Mouse (Mus musculus) right cerebral cortex, postnatal 10 days (tissue): Measurements from ENCODE around the gene Pacrg.

Experiments
- DNase-seq, 2 experiments: peaks; one replicate each; pipeline ENCODE4 v3.0.0; 2021; ENCODE audit warnings: low spot score in 2 of 2

Gene Pacrg

DNA sequence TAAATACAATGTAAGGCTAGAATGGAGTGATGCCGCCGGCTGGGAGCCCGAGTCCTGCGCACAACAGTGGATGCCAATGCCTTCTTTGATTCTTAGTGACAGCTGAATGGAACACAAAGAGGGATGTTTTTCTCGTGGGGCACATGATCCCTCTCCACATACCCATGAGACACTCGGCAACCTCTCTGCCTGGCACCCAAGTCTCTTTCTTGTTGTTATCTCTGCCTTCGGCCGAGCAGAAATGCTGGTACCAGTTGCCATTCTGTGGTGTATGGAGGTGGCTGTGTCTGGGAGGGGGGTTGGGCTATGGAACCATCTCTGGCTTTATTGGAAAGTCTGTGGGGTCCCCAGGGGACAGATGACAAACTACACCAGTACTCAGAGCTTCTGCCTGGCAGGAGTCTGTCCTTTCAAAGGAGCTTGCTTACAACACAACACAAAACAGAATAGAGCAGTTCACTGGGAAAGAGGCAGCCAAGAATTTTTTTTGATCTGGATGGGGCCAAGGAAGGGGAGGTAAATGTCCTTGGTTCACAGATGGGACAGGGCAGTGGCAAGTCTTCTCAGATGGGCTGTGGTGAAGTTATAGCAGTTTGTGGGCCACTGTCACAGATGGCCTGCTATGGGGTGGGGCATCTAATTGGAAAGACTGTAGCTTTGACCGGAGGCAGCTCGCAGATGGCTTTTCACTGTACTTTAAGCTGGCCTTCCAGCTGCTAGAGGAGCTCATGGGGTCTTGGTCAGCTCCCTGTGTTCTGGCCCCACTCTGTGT is 388.6 kb downstream of the Pacrg start:
- DNase-seq: peak in 1 of 2 experiments; percentile 25

DNA sequence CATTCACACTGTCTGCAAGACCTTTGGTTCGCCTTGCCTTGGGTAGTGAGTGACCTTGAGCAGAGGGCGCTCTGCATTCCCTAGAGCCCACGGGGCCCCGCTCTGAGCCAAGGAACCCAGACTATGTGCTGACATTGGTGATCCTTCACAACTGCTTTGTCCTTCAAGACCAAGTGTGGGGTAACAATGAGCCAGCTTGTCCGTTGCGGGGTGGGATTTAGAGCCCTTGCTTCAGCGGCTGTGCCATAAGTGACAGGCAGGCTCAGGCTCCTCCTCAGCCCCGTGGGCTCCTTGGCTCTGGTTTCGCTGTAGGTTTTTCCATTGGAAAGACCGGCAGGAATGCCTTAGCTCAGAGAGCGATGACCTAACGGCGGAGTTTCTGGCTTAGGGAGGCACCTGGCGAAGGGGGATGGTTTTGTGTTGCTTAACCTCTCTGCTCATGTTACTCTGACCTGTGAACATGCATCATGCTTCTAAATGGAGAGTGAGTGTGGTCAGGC is 390.3 kb downstream of the Pacrg start:
- DNase-seq: peak in 1 of 2 experiments; percentile 14

DNA sequence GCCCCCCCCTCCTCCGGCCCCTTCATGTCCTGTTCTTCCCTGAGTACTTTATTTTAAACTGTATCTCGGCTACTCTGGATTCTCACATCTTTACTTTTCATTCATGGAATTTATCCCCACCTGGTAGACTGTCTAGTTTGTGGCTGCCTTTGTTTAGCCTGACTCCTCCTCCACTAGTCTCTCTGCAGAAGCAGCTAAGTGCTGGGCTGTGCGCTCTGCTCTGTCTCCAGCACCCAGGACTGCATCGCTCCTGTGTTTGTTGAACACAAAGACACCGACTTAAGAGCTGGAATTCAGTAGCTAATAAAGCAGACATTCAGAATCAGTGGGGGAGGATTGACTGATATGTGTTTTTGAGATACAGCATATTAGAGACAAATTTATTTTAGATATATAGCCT is 391.7 kb downstream of the Pacrg start:
- DNase-seq: peak in 1 of 2 experiments; percentile 21

DNA sequence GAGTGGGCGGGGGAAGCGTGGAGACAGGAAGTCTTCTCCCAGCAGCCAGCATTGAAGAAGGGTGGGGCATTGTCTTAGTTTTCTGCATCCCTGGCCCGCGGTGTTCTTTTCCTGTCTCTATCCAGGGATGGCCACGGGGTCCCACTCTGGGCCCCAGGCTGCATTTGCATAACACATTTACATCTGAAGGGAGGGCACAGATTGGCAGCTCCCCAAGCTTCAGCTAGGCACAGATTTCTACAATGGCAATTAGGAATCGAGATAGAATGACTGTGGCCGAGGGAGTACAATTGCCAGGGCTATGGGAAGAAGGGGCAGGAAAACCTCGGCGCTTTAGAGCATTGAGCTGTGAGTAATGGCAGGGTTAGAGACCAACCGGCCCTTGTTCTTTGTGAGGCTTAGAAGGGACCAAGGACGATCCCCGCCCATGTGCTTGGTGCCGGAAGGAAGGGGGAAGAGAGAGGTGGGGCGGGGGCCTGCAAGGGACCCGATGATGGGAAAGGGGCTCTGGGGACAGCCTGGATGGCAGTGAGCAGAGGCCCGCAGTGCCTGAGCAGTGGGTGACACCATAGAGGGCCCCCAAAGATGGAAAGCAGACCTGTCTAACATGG is 398.5 kb downstream of the Pacrg start:
- peak; percentile 70 to 76 for DNase-seq

DNA sequence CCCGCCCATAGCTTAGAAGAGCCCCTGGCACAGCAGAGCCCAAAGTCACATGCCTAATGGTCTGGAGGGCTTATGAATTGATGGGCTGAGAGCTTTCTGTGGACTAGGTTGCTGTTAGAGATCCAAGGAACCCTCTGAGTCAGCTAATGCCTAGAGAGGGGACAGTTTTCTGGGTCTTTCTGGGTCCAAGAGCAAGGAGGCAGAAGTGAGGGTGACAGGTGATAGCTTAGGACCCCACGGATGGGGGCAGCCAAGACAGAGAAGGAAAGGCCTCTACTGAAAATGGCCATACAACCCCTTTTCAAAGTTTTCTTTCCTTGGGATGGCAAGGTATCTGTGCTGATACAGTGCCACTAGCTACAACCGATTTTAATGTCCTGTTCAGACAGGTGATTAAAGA is 399.1 kb downstream of the Pacrg start:
- DNase-seq: peak in 1 of 2 experiments; percentile 7

DNA sequence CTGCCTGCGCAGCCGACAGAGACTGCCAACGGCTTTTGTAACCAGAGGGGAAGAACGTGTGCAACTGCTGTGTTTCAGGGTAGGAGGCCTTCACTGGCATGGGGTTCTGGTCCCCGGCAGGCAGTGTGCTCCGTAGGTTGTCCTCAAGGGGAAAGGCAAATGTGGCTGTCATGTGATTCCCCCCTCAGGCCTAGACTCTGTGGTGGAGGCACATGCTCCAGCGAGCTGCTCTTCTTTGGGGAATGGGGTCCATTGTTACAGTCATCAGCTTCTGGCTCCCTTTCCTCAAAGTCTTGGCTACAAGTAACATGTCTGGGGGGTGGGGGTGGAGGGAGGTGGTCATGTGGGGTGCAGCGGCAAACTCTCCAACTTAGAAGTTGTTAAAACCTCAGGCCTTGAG is 400.3 kb downstream of the Pacrg start:
- peak in 1 of 2 experiments; percentile 27 for DNase-seq

DNA sequence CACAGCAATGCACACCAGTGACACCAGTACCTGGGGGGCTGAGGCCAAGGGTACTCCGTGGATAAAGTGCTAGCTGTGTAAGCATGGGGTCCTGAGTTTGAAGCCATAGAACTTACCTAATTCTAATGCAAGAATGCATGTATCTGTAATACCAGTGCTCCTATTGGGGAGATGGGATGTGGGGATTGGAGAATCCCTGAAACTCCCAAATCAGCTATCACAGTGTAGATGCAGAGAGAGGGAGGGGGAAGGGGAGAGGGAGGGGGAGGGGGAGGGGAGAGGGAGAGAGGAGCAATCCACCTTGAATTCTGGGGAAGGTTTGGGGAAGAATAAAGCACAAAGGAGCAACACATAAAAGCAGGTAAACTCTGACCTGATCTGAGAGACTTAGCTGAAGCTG is 405.2 kb downstream of the Pacrg start:
- peak in 1 of 2 experiments; percentile 13 for DNase-seq

DNA sequence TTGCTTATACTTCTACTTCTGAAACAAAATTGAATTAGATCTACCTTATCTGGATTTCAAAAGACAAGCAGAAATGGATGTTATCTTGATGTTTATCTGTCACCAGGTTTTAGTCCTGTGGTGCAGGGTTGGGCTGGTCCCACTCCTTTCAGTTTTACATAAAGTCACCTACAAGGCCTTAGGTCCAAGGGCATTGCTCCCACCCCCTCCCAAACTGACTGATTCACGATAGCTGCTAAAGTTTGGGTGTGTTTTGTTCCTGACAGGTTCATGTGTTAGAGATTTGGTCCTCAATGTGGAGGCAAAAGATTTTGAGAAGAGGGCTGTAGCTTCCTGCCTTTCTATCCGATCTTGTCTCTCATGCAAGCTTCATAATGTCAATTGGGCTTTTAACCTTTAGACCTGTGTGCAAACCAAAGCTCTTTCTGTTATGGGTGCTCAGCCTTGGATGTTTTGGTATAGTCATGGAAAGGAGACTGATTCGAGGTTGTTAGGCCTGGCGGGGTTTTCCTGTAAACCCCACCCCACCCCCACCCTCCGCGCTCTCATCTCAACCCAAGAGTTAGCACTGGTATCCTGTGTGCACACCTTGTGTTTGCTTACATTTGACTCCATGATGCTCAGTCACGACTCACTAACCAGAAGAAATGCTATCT is 407.5 kb downstream of the Pacrg start:
- DNase-seq: peak in 1 of 2 experiments; percentile 2

DNA sequence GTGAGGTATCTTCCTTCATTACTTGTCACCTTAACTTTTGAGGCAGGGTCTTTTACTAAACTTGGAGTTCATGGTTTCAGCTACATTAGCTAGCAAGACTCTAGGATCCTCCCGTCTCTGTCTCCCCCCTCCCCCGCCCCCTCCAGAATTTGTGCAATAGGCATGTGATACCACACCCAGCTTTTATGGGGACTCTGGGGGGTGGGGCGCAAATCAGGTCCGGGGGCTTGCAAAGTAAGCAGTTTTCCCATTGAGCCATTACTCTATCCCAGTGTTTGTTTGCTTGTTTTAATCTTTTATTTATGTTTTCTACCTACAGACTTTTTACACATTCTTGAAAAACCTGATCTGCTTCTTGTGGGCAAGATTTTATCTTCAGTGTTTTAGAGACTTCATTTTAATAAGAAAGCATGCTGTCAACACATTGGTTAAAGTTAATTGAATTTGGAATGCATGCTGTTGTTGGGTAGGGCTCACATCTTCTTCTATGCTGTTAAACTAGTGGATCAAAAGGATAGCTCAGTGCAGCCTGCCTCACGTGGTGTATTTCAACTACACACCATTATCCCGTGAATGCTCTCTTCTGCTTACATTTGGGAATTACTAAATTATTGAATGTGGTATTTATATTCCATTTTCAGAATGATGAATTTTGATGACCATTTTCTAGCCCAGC is 408.1 kb downstream of the Pacrg start:
- DNase-seq: peak in 1 of 2 experiments; percentile 2

DNA sequence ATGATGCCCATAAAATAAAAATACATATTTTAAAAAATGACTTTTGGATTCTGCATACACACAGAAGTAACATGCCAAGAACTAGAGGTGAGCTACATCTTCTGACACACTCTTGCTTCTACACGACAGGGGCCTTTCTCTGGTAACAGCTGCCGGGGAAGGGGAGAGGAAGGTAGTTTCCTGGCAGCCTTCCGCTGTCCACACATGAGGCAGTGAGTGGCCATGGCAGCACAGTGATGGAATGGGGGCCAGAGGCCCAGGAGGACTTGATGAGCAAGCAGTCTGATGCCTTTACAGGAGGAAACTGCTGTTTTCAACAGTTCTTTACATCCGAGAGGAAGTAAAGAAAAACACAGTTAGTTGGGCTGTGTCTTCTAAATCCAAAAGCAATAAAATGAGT is 409.3 kb downstream of the Pacrg start:
- DNase-seq: peak; percentile 46 to 63

DNA sequence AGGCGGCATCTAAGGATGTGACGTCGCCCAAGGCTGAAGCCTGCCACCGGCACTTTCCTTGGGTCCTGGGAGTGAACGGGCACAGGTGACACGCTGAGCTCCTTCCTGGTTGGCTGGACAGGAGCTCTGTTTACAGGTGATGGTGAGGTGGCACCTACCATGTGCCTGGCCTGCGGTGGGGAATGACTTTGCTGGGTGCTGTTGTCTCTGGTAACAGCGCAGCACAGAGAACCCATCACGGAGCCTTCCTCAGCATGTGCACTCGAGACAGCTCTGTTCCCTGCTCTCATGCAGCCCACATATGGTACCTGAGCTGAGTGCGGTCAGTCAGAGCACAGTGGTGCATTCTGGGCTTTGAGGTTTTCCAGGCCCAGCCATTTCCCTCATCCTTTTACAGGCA is 410.7 kb downstream of the Pacrg start:
- no peak for DNase-seq

DNA sequence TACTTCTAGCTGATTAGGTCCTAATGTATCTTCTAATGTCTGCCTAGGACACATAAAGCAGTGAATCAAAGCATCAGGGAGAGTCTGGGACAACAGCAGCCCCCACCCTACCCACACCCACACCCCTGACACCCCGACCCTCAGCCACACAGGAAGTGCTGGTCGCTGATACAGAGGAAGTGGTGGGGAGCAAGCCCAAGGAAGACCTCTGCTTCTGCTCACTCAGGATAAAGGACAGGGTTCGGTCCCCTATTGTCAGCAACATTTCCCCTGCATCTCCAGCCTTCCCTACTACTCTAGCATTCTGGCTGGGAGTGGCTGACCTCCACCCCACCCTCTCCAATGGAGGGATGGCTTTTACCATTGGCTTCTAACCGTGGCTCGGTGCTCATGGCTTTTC is 414.8 kb downstream of the Pacrg start:
- DNase-seq: no peak

DNA sequence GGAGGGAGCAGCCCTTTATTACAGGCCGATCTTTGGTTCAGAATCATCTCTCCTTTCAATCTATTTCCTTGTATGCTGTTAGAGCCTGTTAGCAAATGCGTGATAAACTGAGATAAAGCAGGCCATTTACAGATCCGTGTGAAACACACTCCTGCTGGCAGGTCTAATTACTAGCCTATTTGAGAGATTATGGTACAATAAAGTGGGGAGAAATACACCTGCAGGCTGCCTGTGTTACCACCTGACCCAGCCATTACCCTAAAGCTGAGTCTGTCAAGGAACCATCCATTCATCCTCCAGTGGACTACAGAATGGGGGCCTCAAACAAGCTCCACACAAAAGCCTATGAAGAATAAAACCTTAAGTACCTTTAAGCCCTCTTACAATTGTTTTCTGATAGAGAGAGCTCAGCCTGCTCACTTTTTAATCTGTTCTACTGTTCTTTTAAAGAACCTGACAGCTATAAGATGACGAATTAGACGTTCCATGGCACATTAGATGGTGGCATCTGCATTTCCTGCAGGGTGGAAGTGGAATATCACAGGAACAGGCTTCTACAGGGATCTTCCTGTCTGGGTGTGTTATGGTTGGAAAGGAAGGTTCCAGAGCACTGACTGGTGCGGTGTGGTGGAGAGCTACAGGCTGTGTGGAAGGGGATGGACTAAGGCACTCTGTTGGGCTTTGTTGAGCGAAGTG is 422.4 kb downstream of the Pacrg start:
- DNase-seq: peak in 1 of 2 experiments; percentile 3

DNA sequence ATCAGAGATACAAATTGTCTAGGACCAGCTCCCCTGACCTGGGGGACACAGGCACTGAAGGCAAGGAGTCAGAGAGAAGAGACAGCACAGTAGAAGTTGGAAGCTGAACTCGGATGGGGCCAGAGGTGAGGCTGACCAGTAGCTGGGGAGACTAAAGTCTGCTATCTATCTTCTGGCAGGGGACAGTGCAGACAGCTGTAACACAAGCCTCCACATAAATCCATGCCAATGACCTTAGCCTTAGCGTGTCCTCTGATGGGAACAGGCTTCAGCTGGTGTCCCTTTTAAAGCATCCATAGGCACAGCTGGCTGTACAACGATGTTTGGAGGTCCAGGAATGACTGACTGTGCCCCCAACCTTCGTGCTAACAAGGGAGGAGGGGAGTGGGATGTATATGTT is 423.1 kb downstream of the Pacrg start:
- peak in 1 of 2 experiments; percentile 10 for DNase-seq

DNA sequence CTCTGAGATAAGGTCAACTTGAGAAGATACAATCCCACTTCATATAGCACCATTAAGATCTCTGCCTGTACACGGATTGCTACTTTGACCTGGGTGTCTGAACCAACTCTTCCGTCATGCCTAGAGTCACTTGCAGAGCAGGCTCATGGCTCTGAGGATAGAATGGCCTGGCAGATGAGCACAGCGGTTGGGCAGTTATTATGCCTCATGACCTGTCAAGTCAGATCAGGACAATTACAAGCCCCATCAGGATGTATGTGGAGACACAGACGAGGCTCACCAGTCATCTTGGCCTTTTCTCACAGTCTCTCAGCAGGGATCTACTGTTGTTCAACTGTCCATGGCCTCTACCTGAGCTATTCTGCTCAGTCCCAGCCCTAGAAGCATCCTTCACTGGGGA is 424.0 kb downstream of the Pacrg start:
- DNase-seq: no peak

DNA sequence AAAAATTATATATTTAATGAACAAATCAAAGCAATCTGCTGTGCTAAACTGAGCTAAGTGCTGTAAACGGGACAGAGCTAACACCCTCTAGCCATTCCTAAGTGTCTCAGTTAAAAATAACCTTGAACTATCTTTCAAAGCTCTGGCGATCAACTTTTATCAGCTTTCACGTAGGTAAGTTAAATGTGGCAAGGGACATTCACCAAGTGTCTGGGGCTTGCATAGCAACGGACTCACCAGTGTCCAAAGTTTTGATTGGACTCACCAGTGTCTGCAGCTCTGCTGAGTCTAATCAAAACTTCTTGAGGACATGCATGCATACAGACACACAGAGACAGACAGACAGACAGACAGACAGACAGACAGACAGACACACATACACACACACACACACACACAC is 425.7 kb downstream of the Pacrg start:
- no peak for DNase-seq

DNA sequence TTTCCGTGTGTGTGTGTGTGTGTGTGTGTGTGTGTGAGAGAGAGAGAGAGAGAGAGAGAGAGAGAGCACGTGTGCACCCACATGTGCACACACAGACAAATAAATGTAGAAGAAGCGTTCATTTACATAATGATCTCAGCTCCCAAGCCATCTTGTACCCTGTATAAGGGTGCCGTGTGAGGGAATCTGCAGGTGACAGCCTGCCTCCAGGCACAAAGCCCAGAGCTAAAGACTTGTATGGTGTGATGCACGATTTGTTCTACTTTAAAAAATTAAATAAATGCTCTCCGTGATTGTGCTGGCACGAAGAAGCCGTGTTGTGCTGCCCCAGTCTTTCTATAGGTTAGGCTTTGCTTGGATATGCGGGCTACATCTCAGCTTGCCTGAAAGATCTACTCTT is 426.2 kb downstream of the Pacrg start:
- no peak for DNase-seq

DNA sequence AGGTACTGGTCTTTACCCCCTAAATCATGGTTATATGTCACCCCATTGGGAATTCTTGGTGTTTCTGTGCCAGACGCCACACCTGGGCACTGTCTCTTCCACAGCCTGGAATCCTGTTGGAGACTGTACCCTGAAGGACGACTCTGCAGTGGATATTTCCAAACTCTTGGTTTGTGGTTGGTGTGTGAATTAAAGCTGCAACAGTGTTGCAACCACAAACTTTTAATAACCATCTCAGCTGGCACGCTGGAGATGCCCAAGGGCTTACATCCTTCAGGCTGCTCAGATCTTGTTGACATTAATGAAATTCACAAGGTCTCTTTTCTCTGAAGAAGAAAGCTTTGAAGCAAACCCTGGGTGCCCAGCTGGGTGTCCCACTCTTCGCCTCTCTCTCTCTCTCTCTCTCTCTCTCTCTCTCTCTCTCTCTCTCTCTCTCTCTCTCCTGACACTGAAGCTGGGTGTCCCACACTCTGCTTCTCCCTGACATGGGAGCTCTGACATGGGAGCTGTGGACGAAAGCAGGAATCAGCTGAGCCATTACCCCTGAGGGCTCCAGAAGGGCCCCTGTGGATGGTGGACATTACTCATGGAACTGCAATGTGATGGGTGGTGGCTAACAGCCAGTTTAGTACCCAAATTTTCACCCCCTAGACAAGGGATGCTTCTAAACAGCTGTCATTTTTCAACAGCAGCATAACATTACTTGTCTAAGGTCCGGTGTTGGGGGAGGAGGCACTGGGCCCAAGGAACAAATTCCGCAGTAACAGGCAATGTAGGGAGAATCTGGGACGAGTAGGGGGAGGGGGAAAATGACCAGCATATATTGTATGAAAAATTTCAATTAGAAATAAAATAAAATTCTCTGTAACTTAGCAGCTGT is 429.3 kb downstream of the Pacrg start:
- no peak for DNase-seq

DNA sequence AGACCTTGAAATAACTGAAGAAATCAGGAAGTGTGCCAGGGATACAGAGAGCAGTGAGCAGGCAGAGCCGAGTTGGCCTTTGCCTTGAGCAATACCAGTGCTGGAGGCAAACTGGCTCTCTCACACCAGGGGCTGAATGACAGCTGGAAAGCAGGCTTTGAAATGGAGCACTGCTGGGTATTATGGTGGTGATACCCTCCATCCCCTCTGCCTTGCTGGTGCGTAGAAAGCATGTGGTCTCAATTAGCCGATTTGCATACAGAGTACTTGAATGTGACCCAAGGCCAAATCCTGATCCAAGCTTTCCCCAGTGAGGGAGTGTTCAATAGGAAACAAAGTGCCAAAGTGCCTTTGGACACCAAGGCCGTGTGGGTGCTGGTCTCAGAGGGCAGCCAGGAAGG is 431.4 kb downstream of the Pacrg start:
- DNase-seq: no peak

DNA sequence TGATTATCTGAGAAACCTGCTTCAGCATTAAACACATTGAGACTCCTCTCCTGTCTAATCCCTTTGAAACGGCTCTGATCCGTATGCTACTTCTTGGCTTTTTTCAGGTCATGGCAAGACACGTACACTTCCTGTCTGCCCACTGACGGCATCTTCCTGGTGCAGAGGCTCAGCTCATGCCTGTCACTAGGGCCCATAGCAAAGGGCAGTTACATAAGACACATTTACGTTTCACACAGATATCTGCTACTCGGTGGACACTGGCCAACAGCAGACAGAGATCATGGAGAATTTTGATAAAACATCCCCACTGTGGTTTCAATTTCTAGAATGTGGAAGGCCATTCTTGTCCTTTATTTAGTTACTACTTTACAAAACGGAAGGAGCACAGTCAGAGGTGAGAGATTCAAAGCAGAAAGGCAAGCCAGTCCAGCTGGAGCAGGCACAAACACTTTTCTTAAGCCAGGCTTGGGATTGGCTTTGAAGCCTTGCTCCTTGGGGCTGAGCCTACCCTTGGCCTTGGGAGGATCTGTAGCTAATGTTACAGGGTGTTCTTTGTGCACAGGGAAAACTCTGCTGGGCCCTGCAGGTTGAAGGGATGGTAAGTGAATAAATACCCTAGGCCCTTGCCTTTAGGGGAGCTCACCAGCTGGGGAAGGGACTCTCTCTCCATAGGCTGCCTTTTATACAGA is 432.9 kb downstream of the Pacrg start:
- DNase-seq: no peak
